Mouse (Mus musculus) stomach, embryonic 14.5 days (tissue): ENCODE measurements at regions not wholly inside any gene's neighbourhood (a gene's known extent, or its start where the extent isn't known, plus 50 kb on each side); places are given as distances from the start of the nearest gene placed in this dataset.
"Not testable (repeated sequence)": the region's sequence is repeated elsewhere in the genome, so short reads cannot be mapped to it uniquely, and the experiment has no call there.

Experiments
- ATAC-seq: fragments of 200-750 bp; cut with Nextera tagmentation; 2 replicates; pipeline ENCODE4 v1.8.0; 2017; ENCODE audit warnings: low read depth, moderate TSS enrichment; ENCODE audit not compliant: insufficient number of reproducible peaks, insufficient read depth, low FRiP score
- H3K27ac ChIP-seq: fragments of 300-500 bp; sonication (generic); 2 replicates; pipeline ENCODE4 v1.5.1; 2014; ENCODE audit warnings: mild to moderate bottlenecking, low read length, moderate library complexity, mixed read lengths
- H3K27me3 ChIP-seq: fragments of 300-500 bp; sonication (generic); 2 replicates; pipeline ENCODE4 v1.6.1; 2014; ENCODE audit warnings: low read length, control low read depth, mixed read lengths; ENCODE audit not compliant: control insufficient read depth, insufficient read depth
- H3K36me3 ChIP-seq: fragments of 300-500 bp; sonication (generic); 2 replicates; pipeline ENCODE4 v1.6.1; 2014; ENCODE audit warnings: mild to moderate bottlenecking, control low read depth, low read length, moderate library complexity, mixed read lengths; ENCODE audit not compliant: control insufficient read depth, insufficient read depth
- H3K4me1 ChIP-seq: fragments of 300-500 bp; sonication (generic); 2 replicates; pipeline ENCODE4 v1.6.1; 2014; ENCODE audit warnings: low read length, control low read depth, mixed read lengths; ENCODE audit not compliant: control insufficient read depth, insufficient read depth
- H3K4me2 ChIP-seq: fragments of 300-500 bp; sonication (generic); replicated peaks from 2 replicates; pipeline ENCODE4 v1.6.1; 2014; ENCODE audit warnings: low read depth, low read length, control low read depth
- H3K4me3 ChIP-seq: fragments of 300-500 bp; sonication (generic); 2 replicates; pipeline ENCODE4 v1.5.1; 2014; ENCODE audit warnings: low read depth, low read length, control low read depth
- H3K9ac ChIP-seq: fragments of 300-500 bp; sonication (generic); replicated peaks from 2 replicates; pipeline ENCODE4 v1.6.1; 2014; ENCODE audit warnings: low read depth, mild to moderate bottlenecking, control low read depth, low read length, moderate library complexity, mixed read lengths
- H3K9me3 ChIP-seq: fragments of 300-500 bp; sonication (generic); 2 replicates; pipeline ENCODE4 v1.6.1; 2016; ENCODE audit warnings: low read depth, low read length, control low read depth; ENCODE audit not compliant: control insufficient read depth
- WGBS: fragments of 180-500 bp; shearing (Covaris S2); extraction: QIAGEN DNeasy Blood & Tissue Kit; methylation state at CpG from one replicate; pipeline ENCODE4 v1.1.7; 2014; 5-methylcytosine and 5-hydroxymethylcytosine counted together

GRCm38 (mm10) chr10:96696571-96696970 lies 79.8 kb downstream of the Btg1 start:
- Histone ChIP-seq H3K9me3 (no peaks in the 10 kb centered on the region), H3K4me2 (no peak overlapping the region), H3K4me1 (peaks cover 2% of the 10 kb centered on the region; the same call in 1 of the 2 replicates), H3K27me3 (no peaks in the 10 kb centered on the region), H3K27ac (no peak overlapping the region), H3K4me3 (no peak overlapping the region), H3K9ac (no peak overlapping the region), H3K36me3 (no peaks in the 10 kb centered on the region)
- WGBS, result 95% methylated on average over 7 of the region's 7 CpGs
- ATAC-seq, result no peak

- ATAC-seq, result no peak
- no peak overlapping the region for H3K27ac ChIP-seq
- 56% methylated on average over 3 of the region's 3 CpGs for WGBS
Observed at GRCm38 (mm10) chr10:96697781-96698180, 81.0 kb downstream of the Btg1 start.

GRCm38 (mm10) chr10:96706656-96707055 lies 89.8 kb downstream of the Btg1 start:
- no peak overlapping the region for H3K4me3 ChIP-seq
- no peak for ATAC-seq
- H3K27ac ChIP-seq, result no peak overlapping the region
- H3K36me3 ChIP-seq, result no peaks in the 10 kb centered on the region
- no peak overlapping the region for H3K9ac ChIP-seq
- H3K9me3 ChIP-seq, result no peaks in the 10 kb centered on the region
- no peaks in the 10 kb centered on the region for H3K27me3 ChIP-seq
- no peak overlapping the region for H3K4me2 ChIP-seq
- 88% methylated on average over 4 of the region's 4 CpGs for WGBS
- H3K4me1 ChIP-seq, result no peaks in the 10 kb centered on the region

More at GRCm38 (mm10) chr10:96697781-96698180, 81.0 kb downstream of the Btg1 start:
- H3K4me3 ChIP-seq, result no peak overlapping the region
- H3K36me3 ChIP-seq, result no peaks in the 10 kb centered on the region
- H3K4me2 ChIP-seq, result no peak overlapping the region
- H3K4me1 ChIP-seq, result no peaks in the 10 kb centered on the region
- H3K9me3 ChIP-seq, result no peaks in the 10 kb centered on the region
- H3K27me3 ChIP-seq, result no peaks in the 10 kb centered on the region
- H3K9ac ChIP-seq, result no peak overlapping the region

GRCm38 (mm10) chr10:96708471-96708870 lies 91.7 kb downstream of the Btg1 start:
- Histone ChIP-seq H3K4me2 (no peak overlapping the region), H3K4me1 (no peaks in the 10 kb centered on the region), H3K9me3 (no peaks in the 10 kb centered on the region), H3K27me3 (no peaks in the 10 kb centered on the region), H3K27ac (no peak overlapping the region), H3K9ac (no peak overlapping the region), H3K4me3 (no peak overlapping the region), H3K36me3 (no peaks in the 10 kb centered on the region)
- no peak for ATAC-seq
- 81% methylated on average over 2 of the region's 2 CpGs for WGBS

GRCm38 (mm10) chr10:96709698-96710356 lies 93.0 kb downstream of the Btg1 start:
- H3K4me2 ChIP-seq, result no peak overlapping the region
- no peaks in the 10 kb centered on the region for H3K36me3 ChIP-seq
- ATAC-seq, result no peak
- H3K9ac ChIP-seq, result no peak overlapping the region
- H3K27me3 ChIP-seq, result no peaks in the 10 kb centered on the region
- H3K9me3 ChIP-seq, result no peaks in the 10 kb centered on the region
- WGBS, result 87% methylated on average over 13 of the region's 13 CpGs
- H3K27ac ChIP-seq, result no peak overlapping the region
- no peak overlapping the region for H3K4me3 ChIP-seq
- no peaks in the 10 kb centered on the region for H3K4me1 ChIP-seq

- 66% methylated on average over 2 of the region's 2 CpGs for WGBS
- no peak for ATAC-seq
- Histone ChIP-seq H3K27me3 (no peaks in the 10 kb centered on the region), H3K9ac (no peak overlapping the region), H3K9me3 (no peaks in the 10 kb centered on the region), H3K27ac (no peak overlapping the region), H3K4me3 (no peak overlapping the region), H3K36me3 (no peaks in the 10 kb centered on the region), H3K4me2 (no peak overlapping the region), H3K4me1 (no peaks in the 10 kb centered on the region)
Observed at GRCm38 (mm10) chr10:96711993-96712392, 95.2 kb downstream of the Btg1 start.

GRCm38 (mm10) chr10:96714702-96715101 lies 97.9 kb downstream of the Btg1 start:
- no peak for ATAC-seq
- H3K9me3 ChIP-seq, result no peaks in the 10 kb centered on the region
- no peaks in the 10 kb centered on the region for H3K36me3 ChIP-seq
- no peak overlapping the region for H3K27ac ChIP-seq
- WGBS, result 70% methylated on average over 2 of the region's 2 CpGs
- H3K4me3 ChIP-seq, result no peak overlapping the region
- H3K4me2 ChIP-seq, result no peak overlapping the region
- H3K9ac ChIP-seq, result no peak overlapping the region
- H3K27me3 ChIP-seq, result no peaks in the 10 kb centered on the region
- H3K4me1 ChIP-seq, result no peaks in the 10 kb centered on the region

GRCm38 (mm10) chr10:96717281-96717680 lies 100.5 kb downstream of the Btg1 start:
- no peak for ATAC-seq
- Histone ChIP-seq H3K9me3 (no peaks in the 10 kb centered on the region), H3K4me3 (no peak overlapping the region), H3K27ac (no peak overlapping the region), H3K36me3 (no peaks in the 10 kb centered on the region), H3K4me2 (no peak overlapping the region), H3K9ac (no peak overlapping the region), H3K4me1 (peaks cover 13% of the 10 kb centered on the region), H3K27me3 (no peaks in the 10 kb centered on the region)
- 83% methylated on average over 7 of the region's 7 CpGs for WGBS

- not testable (repeated sequence) for H3K36me3 ChIP-seq, H3K9ac ChIP-seq, H3K4me3 ChIP-seq, H3K4me2 ChIP-seq, H3K27ac ChIP-seq, H3K27me3 ChIP-seq, ATAC-seq, H3K9me3 ChIP-seq
- H3K4me1 ChIP-seq, result peaks cover 19% of the 10 kb centered on the region
- WGBS, result 91% methylated on average over 7 of the region's 7 CpGs
Observed at GRCm38 (mm10) chr10:96718706-96719105, 101.9 kb downstream of the Btg1 start.
